Mouse (Mus musculus) ES-E14 (cell line): ENCODE measurements at regions not wholly inside any gene's neighbourhood (a gene's known extent, or its start where the extent isn't known, plus 50 kb on each side); places are given as distances from the start of the nearest gene placed in this dataset.
"Not testable (repeated sequence)": the region's sequence is repeated elsewhere in the genome, so short reads cannot be mapped to it uniquely, and the experiment has no call there.

Experiments
- DNase-seq: peaks from one replicate; pipeline ENCODE4 v3.0.0-alpha.2; 2013; ENCODE audit warnings: low read depth, low spot score
- H3K27ac ChIP-seq: 2 replicates; pipeline ENCODE4 v1.5.1; 2012; ENCODE audit warnings: low read depth, mild to moderate bottlenecking, low read length, moderate library complexity, mixed read lengths; ENCODE audit not compliant: poor library complexity, insufficient read depth, severe bottlenecking
- H3K36me3 ChIP-seq: 2 replicates; pipeline ENCODE4 v1.6.1; 2012; ENCODE audit warnings: mild to moderate bottlenecking, low read length, moderate library complexity, mixed read lengths; ENCODE audit not compliant: control insufficient read depth, poor library complexity, insufficient read depth, severe bottlenecking
- H3K4me1 ChIP-seq, 2 experiments: fragments of 150-350 bp in 1 of 2; sonication (generic) in 1 of 2; 2 replicates each; pipeline ENCODE4 v1.6.1; 2012; ENCODE audit warnings: low read length in 2 of 2, mild to moderate bottlenecking in 1 of 2, mixed read lengths in 1 of 2; ENCODE audit not compliant: control insufficient read depth in 2 of 2, insufficient read depth in 2 of 2, poor library complexity in 1 of 2
- H3K4me3 ChIP-seq, 2 experiments: fragments of 150-350 bp in 1 of 2; sonication (generic) in 1 of 2; 2 replicates each; pipeline ENCODE4 v1.5.1; 2012; ENCODE audit warnings: low read length in 2 of 2, low read depth in 1 of 2, mild to moderate bottlenecking in 1 of 2, mixed read lengths in 1 of 2; ENCODE audit not compliant: insufficient read depth in 1 of 2, poor library complexity in 1 of 2, severe bottlenecking in 1 of 2
- H3K9ac ChIP-seq: 2 replicates; pipeline ENCODE4 v1.6.1; 2012; ENCODE audit warnings: low read depth, mild to moderate bottlenecking, low read length, mixed read lengths; ENCODE audit not compliant: poor library complexity, insufficient read depth, severe bottlenecking
- H3K9me3 ChIP-seq: fragments of 150-350 bp; sonication (generic); 2 replicates; pipeline ENCODE4 v1.6.1; 2012; ENCODE audit warnings: low read depth, mild to moderate bottlenecking, low read length; ENCODE audit not compliant: control insufficient read depth, insufficient read depth
- CHD2 ChIP-seq: IDR thresholded peaks from 2 replicates; pipeline ENCODE4 v1.6.1; 2014; ENCODE audit warnings: mild to moderate bottlenecking, low read depth, low read length, inconsistent platforms
- HCFC1 ChIP-seq: IDR thresholded peaks from 2 replicates; pipeline ENCODE4 v1.6.1; 2012; ENCODE audit warnings: low read length, inconsistent platforms, borderline replicate concordance; ENCODE audit not compliant: insufficient read depth
- MAFK ChIP-seq: IDR thresholded peaks from 2 replicates; pipeline ENCODE4 v1.6.1; 2014; ENCODE audit warnings: mild to moderate bottlenecking, low read depth, low read length, inconsistent platforms; ENCODE audit not compliant: insufficient read depth
- ZC3H11A ChIP-seq: IDR thresholded peaks from 2 replicates; pipeline ENCODE4 v1.6.1; 2012; ENCODE audit warnings: low read depth, mild to moderate bottlenecking, inconsistent platforms, low read length, borderline replicate concordance
- ZNF384 ChIP-seq: IDR thresholded peaks from 2 replicates; pipeline ENCODE4 v1.6.1; 2012; ENCODE audit warnings: low read depth, low read length, inconsistent platforms
- in situ Hi-C, 2 experiments: fragments of 600-800 bp; cut with MboI; formaldehyde crosslinking; loops; one replicate each; pipeline ENCODE4 v1.15.1; 2025; ENCODE audit warnings: low sequenced_read_pairs in 2 of 2, inconsistent platforms in 1 of 2; ENCODE audit not compliant: unreplicated experiment in 2 of 2

DNA sequence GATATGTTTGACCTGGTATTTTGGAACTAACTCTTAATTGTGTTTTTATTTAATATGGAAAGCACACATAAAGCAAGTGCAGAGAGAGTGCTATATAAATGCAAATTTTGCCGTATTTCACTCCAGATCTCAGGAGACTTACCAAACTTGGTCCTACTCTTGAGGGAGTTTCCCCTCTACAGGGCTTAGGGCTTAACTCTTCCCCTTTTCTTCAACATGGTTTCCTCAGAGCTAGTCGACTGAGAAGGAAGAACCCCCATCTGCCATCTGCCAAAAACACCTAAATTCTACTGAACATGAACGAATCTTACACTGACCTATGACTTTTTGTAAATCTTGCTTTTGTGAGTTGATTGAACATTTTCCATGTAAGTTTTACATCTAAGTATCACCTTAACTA is 122.8 kb upstream of the Nebl start:
- in situ Hi-C loops: no loop called here
- Histone ChIP-seq H3K27ac (no peak overlapping the region), H3K4me3 (no peak overlapping the region), H3K36me3 (no peaks in the 10 kb centered on the region), H3K9ac (no peak overlapping the region), H3K4me1 (peaks cover 0 to 2% of the 10 kb centered on the region in 2 experiments; a peak in 2 of 4 replicates), H3K9me3 (no peaks in the 10 kb centered on the region)
- no peak for DNase-seq
- TF ChIP-seq ZNF384: no peak
- TF ChIP-seq ZC3H11A: no peak
- TF ChIP-seq HCFC1: no peak
- TF ChIP-seq CHD2: no peak

DNA sequence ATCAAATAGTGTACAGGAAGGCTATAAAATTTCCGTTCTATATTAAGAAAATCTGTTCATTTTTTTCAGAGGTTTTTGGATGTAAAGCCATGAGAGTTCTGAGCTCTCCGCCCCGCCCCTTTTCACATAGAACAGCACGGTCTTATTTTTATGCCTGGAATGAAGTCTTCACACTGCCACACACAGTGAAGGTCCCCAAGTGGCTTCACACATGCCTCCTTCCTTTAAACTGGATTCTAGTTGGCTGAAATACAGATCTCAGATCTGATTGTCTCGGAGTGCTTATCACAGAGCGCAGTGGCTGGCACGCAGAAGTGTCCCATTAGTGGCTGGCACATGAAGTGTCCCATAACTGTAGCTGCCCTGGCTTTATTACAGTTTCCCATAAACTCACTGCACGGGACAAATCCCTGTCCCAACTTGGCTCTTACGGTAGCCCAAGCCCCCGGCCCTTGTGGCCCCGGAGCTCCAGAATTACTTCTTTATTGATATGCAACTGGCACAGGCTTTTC is 122.3 kb upstream of the Nebl start:
- in situ Hi-C loops: no loop called here
- no peak for TF ChIP-seq ZC3H11A
- H3K27ac ChIP-seq: no peak overlapping the region
- no peak overlapping the region for H3K9ac ChIP-seq
- no peak overlapping the region for H3K4me3 ChIP-seq
- no peaks in the 10 kb centered on the region for H3K36me3 ChIP-seq
- H3K9me3 ChIP-seq: no peaks in the 10 kb centered on the region
- no peak for DNase-seq
- H3K4me1 ChIP-seq: peaks cover 0 to 2% of the 10 kb centered on the region in 2 experiments; a peak in 2 of 4 replicates

DNA sequence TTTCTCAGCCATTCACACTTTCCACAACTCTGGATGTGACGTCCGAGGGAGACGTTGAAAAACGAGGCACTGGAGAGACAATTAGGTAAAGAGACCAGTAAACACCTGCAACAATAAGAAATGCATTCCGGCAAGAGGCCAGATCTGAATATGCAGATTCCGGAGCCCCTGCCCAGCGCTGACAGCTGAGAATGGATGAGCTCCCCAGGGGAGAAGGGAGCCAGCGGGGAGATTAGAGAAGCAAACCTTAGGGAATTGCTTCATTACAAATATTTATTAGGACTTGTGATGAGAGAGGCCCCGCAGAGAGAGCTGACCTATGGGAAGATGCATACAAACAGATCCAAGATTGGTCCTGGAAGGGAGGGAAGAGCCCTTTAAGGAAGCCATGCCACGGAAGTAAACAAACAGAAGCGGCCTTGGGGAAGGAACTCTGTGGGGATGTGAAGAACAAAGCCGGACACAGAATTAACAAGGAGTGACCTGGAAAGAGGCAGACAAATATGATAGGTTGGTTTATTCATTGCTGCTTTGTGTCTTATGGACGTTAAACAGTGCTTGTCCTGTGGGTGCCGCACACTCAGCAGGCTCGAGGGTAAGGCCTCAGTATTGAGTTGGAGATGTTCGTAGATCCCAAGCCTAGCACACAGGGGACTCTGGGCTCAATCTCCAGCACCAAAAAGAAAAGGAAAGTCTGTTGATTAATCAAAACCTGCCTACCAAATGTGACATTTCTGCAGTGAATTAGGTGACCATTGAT is 121.7 kb upstream of the Nebl start:
- H3K27ac ChIP-seq: no peak overlapping the region
- peak overlapping the region in 1 of 2 experiments; percentile 37; a peak in 2 of 4 replicates for H3K4me3 ChIP-seq
- H3K4me1 ChIP-seq: peaks cover 0 to 2% of the 10 kb centered on the region in 2 experiments; a peak in 2 of 4 replicates
- TF ChIP-seq CHD2 (no peak), HCFC1 (no peak), MAFK (no peak)
- H3K9ac ChIP-seq: no peak overlapping the region
- DNase-seq: no peak
- in situ Hi-C loops: no loop called here
- H3K36me3 ChIP-seq: no peaks in the 10 kb centered on the region
- H3K9me3 ChIP-seq: no peaks in the 10 kb centered on the region

DNA sequence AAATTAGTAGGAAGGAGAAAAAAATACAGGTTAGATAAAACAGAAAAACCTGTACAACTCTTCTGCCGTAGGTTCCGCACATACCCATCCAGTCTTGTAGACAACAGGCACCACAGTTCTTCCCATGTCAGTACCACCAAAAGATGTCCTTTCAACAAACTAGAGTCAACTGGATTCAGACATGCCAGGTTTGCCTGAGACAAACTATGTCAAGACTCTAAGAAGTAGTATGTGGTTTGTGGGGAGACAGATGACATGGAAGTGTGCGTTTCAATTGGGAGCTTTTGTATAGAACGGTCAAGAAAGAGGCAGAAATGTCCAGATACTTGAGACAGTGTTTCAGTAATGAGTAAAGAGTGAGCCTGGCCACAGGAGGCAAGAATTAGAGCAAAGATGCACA is 119.5 kb upstream of the Nebl start:
- no peak for TF ChIP-seq MAFK
- no peak for TF ChIP-seq ZC3H11A
- no peak for TF ChIP-seq CHD2
- no peak for TF ChIP-seq HCFC1
- Histone ChIP-seq H3K4me1 (peaks cover 0 to 2% of the 10 kb centered on the region in 2 experiments; a peak in 2 of 4 replicates), H3K4me3 (no peak overlapping the region), H3K27ac (no peak overlapping the region), H3K9ac (no peak overlapping the region), H3K9me3 (no peaks in the 10 kb centered on the region), H3K36me3 (no peaks in the 10 kb centered on the region)
- in situ Hi-C loops: no loop called here
- no peak for DNase-seq

- Histone ChIP-seq H3K36me3 (no peaks in the 10 kb centered on the region), H3K4me1 (peaks cover 0 to 4% of the 10 kb centered on the region in 2 experiments; a peak in 2 of 4 replicates), H3K9me3 (no peaks in the 10 kb centered on the region), H3K9ac (no peak overlapping the region), H3K4me3 (no peak overlapping the region), H3K27ac (no peak overlapping the region)
- in situ Hi-C loops: loop anchor here in 1 of 2 experiments (25.0 kb wide), 1 partner anchor 412 kb away; no protein-coding TSS in a partner anchor
- TF ChIP-seq CHD2 (no peak), ZC3H11A (peak; percentile 31; the same call in 1 of the 2 replicates)
- DNase-seq: no peak
Observed at GRCm38 (mm10) chr2:17849267-17849666, 118.0 kb upstream of the Nebl start.

- H3K4me1 ChIP-seq, H3K27ac ChIP-seq, H3K4me3 ChIP-seq, H3K36me3 ChIP-seq, H3K9me3 ChIP-seq, DNase-seq, H3K9ac ChIP-seq: not testable (repeated sequence)
- in situ Hi-C loops: loop anchor here in 1 of 2 experiments (25.0 kb wide), 1 partner anchor 408 kb away; no protein-coding TSS in a partner anchor
Observed at GRCm38 (mm10) chr2:17845447-17846092, 114.3 kb upstream of the Nebl start.
